Mouse (Mus musculus) embryonic facial prominence, embryonic 10.5 days (tissue): ENCODE results near the gene Cbfa2t2. TPM values are rescaled to one million over a fixed set of nuclear protein-coding genes. Genes with fewer than 3 reads are reported as not detected.

Experiments used
- DNase-seq: peaks from one replicate; pipeline ENCODE4 v3.0.0-alpha.2; 2017; ENCODE audit warnings: low spot score
- H3K27ac ChIP-seq: fragments of 300-500 bp; sonication (generic); replicated peaks from 2 replicates; pipeline ENCODE4 v1.5.1; 2016; ENCODE audit warnings: mild to moderate bottlenecking
- H3K27me3 ChIP-seq: fragments of 300-500 bp; sonication (generic); replicated peaks from 2 replicates; pipeline ENCODE4 v1.6.1; 2016; ENCODE audit warnings: low read depth, mild to moderate bottlenecking; ENCODE audit not compliant: poor library complexity, severe bottlenecking
- H3K36me3 ChIP-seq: fragments of 300-500 bp; sonication (generic); replicated peaks from 2 replicates; pipeline ENCODE4 v1.6.1; 2016; ENCODE audit warnings: mild to moderate bottlenecking, moderate library complexity
- H3K4me1 ChIP-seq: fragments of 300-500 bp; sonication (generic); 2 replicates; pipeline ENCODE4 v1.6.1; 2016
- H3K4me3 ChIP-seq: fragments of 300-500 bp; sonication (generic); 2 replicates; pipeline ENCODE4 v1.5.1; 2016; ENCODE audit warnings: mild to moderate bottlenecking, moderate library complexity
- H3K9me3 ChIP-seq: fragments of 300-500 bp; sonication (generic); 2 replicates; pipeline ENCODE4 v1.6.1; 2016; ENCODE audit warnings: mild to moderate bottlenecking
- WGBS: fragments of 180-500 bp; shearing (Covaris S2); methylation state at CpG from one replicate; pipeline ENCODE4 v1.1.7; 2016; 5-methylcytosine and 5-hydroxymethylcytosine counted together
- polyA plus RNA-seq: library from polyadenylated mRNA; unstranded; fragments of >200 nt; fragmentation: Nextera tagmentation; extraction: Ambion mirVana; gene quantifications from 2 replicates; pipeline ENCODE4 v1.2.1, GENCODE M21; 2016

Cbfa2t2 gene
- polyA plus RNA-seq, 1 experiment from 2014 or later, result 68.8 TPM

DNA sequence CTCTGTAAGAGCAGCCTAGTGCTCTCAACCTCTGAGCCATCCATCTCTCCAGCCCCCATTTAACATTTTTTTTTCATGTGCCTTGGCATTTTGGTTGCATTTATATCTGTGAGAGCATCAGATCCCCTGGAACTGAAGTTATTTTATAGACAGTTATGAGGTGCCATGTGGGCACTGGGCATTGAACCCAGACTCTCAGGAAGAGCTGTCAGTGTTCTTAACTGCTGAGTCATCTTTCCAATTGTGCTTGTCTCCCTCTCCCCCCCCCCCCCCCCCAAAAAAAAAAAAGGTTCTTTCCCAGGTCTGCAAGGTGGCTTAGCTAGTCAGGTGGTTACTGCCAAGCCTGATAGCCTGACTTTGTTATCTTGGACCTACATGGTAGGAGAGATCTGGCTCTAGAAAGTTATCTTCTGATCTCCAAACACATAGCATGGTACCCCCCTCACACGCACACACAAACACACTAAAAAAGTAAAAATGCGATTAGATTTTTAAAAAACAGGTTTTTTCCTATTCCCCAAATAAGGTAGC is 63.5 kb downstream of the Cbfa2t2 start:
- no peaks in the 10 kb centered on the region for H3K27me3 ChIP-seq
- no peaks in the 10 kb centered on the region for H3K4me1 ChIP-seq
- peaks cover 51% of the 10 kb centered on the region for H3K36me3 ChIP-seq
- no peaks in the 10 kb centered on the region for H3K9me3 ChIP-seq
- H3K27ac ChIP-seq, result no peak overlapping the region
- DNase-seq, result no peak
- H3K4me3 ChIP-seq, result no peak overlapping the region
- 97% methylated on average over 2 of the region's 2 CpGs for WGBS

DNA sequence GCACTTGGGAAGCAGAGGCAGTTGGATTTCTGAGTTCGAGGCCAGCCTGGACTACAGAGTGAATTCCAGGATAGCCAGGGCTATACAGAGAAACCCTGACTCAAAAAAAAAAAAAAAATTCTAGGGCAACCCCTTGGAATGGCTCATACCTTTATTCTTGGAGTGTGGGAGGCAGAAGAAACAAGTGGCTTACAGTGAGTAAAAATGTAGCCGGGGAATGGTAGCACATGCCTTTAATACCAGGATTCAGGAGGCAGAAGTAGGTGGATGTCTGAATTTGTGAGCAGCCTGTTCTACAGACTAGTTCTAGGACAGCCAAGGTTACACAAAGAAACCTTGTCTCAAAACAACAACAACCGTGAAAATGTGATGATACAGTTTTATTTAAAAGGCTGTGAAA is 64.5 kb downstream of the Cbfa2t2 start:
- no peak for DNase-seq
- no peak overlapping the region for H3K27ac ChIP-seq
- no peaks in the 10 kb centered on the region for H3K9me3 ChIP-seq
- no peaks in the 10 kb centered on the region for H3K4me1 ChIP-seq
- WGBS, result 84% methylated on average over 3 of the region's 3 CpGs
- no peak overlapping the region for H3K4me3 ChIP-seq
- H3K36me3 ChIP-seq, result peaks cover 58% of the 10 kb centered on the region
- no peaks in the 10 kb centered on the region for H3K27me3 ChIP-seq

DNA sequence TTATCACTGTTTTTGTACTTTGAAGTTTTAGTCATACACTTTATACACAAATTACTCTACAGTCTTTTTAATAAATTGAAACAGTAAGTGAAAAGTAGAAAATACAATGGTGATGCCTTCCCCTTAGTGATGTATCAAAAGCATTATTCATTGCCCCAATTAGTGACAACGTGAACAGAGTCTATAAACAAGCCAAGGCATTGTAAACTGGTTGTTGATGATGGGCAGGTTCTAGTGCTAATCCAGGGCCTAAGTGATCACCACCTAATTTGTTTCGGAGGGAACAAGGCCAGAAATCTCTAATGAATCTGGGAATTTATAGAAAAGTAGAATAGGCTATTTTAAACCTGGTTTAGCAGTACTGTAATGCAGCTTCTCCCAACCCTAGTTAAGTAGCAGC is 70.8 kb downstream of the Cbfa2t2 start:
- 80% methylated on average over 2 of the region's 2 CpGs for WGBS
- Histone ChIP-seq H3K4me3 (no peak overlapping the region), H3K36me3 (peaks cover 94% of the 10 kb centered on the region), H3K27ac (no peak overlapping the region), H3K27me3 (no peaks in the 10 kb centered on the region), H3K9me3 (no peaks in the 10 kb centered on the region), H3K4me1 (no peaks in the 10 kb centered on the region)
- DNase-seq, result no peak

DNA sequence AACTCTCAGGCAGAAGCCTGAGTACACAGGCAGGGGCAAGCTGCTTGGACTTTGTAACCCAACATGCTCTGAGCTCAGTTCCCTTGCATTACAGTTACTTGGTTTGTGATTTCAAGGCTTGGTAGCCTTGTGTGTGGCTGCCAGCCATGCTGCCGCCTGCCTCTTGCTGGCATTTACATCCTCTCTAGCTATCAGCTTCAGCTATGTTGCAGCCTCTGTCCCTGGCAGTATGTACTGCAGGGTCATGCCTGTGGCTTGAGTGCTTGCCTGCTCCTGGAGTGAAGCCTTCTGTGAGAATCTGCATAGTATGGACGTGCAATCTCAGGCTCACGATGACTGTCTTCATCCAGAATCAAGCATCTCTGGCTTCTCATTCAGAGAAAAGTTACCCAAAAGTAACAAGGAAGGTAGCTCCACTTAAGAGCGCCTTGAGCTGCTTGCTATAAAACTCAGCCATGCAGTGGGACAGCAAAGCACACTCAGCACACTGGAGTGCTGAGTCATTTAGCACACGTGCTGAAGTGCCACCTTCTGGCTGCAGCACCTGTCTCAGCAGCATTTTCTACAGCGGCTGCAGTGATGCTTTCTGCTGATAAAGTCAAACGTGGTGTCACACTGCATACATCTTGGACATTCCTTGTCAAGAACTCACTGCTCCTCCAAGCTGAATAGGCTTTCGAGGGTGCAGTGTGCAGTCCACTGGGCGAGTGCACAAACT is 71.4 kb downstream of the Cbfa2t2 start:
- no peak for DNase-seq
- Histone ChIP-seq H3K4me1 (no peaks in the 10 kb centered on the region), H3K27me3 (no peaks in the 10 kb centered on the region), H3K9me3 (no peaks in the 10 kb centered on the region), H3K36me3 (peaks cover 97% of the 10 kb centered on the region), H3K4me3 (no peak overlapping the region), H3K27ac (no peak overlapping the region)
- 83% methylated on average over 9 of the region's 9 CpGs for WGBS

DNA sequence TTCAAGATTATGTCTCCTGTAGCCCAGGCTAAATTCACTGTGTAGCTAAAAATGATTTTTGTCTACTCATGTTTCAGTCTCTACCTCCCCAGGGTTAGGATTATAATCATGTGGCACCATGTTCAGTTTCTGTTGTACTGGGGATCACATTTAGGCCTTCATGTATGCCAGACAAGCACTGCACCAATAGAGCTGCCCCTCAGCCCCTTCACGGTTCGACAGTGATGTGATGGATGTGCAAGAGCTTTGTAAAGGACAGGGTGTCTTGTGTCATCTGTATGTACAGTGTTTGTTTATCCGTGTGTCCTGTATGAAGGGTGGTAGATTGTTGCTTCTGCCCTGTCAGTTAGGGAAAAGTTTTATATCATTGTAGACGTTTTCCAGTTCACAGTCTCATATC is 72.2 kb downstream of the Cbfa2t2 start:
- Histone ChIP-seq H3K27ac (no peak overlapping the region), H3K9me3 (no peaks in the 10 kb centered on the region), H3K4me3 (no peak overlapping the region), H3K36me3 (peaks cover 96% of the 10 kb centered on the region), H3K4me1 (no peaks in the 10 kb centered on the region), H3K27me3 (no peaks in the 10 kb centered on the region)
- no peak for DNase-seq
- WGBS, result 92% methylated on average over 4 of the region's 4 CpGs

DNA sequence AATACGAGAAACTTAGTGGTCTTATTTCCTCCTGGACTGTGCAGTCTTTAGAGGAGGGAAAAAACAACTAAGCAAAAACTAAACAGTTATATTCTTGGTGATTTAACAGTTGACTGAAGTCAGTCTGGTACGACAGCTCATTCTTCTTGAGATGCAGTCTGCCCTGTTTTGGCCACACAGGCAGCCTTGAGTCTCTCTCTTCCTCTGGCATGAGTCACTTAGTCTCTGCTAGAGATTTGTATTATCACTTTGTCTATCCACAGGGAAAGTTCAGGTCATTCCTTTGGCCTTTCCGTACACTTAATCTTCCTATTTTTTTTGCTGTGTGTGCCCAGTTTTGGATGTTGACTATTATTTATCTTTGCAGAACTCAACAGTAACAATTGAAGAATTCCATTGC is 73.9 kb downstream of the Cbfa2t2 start:
- no peak for DNase-seq
- H3K36me3 ChIP-seq, result peaks cover 87% of the 10 kb centered on the region
- WGBS, result 90% methylated on average over 3 of the region's 3 CpGs

DNA sequence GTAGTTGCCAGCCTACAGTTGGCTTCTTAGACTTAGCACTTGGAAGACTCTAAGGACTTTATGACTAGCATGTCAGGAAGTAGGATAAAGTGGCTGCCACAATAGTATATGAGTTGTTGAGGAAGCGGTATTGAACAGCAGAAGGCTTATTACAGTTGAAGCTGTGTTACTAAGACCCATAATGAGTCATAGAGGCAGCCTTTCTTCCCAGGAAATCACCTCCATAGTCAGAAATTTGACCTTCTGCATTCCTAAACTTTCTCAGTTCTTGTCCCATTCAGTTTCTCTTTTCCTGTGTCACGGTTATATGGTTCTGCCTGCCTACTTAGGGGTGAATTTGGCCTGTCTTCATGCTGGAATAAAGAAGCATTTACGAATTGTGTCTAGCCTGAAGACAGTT is 80.7 kb downstream of the Cbfa2t2 start:
- Histone ChIP-seq H3K27me3 (no peaks in the 10 kb centered on the region), H3K36me3 (peaks cover 81% of the 10 kb centered on the region), H3K4me1 (no peaks in the 10 kb centered on the region), H3K4me3 (no peak overlapping the region), H3K9me3 (no peaks in the 10 kb centered on the region), H3K27ac (no peak overlapping the region)
- no peak for DNase-seq
- 86% methylated on average over 3 of the region's 3 CpGs for WGBS

More for the DNA sequence above, 73.9 kb downstream of the Cbfa2t2 start:
- Histone ChIP-seq H3K4me3 (no peak overlapping the region), H3K27ac (no peak overlapping the region), H3K27me3 (no peaks in the 10 kb centered on the region), H3K9me3 (no peaks in the 10 kb centered on the region), H3K4me1 (no peaks in the 10 kb centered on the region)

DNA sequence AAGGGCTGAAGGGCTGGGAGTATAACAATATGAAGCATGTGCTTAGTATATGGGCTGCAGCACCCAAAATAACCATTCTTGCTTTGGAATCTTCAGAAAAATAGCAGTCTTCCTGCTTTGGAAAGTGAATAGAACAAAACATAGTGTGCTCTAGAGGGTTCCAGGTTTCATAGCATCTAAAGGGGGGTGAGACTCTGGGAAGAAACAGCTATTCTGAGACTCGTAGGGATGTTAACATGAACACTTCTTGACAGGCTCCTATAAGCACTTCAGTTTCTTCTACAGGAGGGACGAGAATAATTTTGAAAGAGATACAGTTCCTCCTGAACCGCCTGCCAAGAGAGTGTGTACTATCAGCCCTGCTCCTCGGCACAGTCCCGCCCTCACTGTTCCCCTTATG is 81.1 kb downstream of the Cbfa2t2 start:
- DNase-seq, result no peak
- Histone ChIP-seq H3K9me3 (no peaks in the 10 kb centered on the region), H3K27ac (no peak overlapping the region), H3K4me1 (no peaks in the 10 kb centered on the region), H3K4me3 (no peak overlapping the region), H3K27me3 (no peaks in the 10 kb centered on the region), H3K36me3 (peaks cover 81% of the 10 kb centered on the region)
- 90% methylated on average over 5 of the region's 5 CpGs for WGBS

DNA sequence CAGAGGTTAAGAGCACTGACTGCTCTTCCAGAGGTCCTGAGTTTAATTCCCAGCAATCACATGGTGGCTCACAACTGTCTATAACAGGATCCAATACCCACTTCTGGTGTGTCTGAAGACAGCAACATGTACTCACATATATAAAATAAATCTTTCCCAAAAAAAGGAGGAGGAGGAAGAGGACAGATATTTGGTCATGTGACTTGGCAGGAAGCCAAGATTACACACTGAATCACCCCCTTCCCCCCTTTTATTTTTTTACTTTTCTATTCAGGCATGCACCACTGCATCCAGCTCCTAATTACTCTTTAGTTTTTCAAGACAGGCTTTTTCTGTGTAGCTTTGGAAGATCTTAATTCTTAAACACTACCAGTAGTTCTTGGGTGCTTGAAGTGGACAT is 85.2 kb downstream of the Cbfa2t2 start:
- Histone ChIP-seq H3K27ac (no peak overlapping the region), H3K27me3 (no peaks in the 10 kb centered on the region), H3K4me3 (no peak overlapping the region), H3K36me3 (peaks cover 93% of the 10 kb centered on the region), H3K4me1 (no peaks in the 10 kb centered on the region), H3K9me3 (no peaks in the 10 kb centered on the region)
- DNase-seq, result no peak

DNA sequence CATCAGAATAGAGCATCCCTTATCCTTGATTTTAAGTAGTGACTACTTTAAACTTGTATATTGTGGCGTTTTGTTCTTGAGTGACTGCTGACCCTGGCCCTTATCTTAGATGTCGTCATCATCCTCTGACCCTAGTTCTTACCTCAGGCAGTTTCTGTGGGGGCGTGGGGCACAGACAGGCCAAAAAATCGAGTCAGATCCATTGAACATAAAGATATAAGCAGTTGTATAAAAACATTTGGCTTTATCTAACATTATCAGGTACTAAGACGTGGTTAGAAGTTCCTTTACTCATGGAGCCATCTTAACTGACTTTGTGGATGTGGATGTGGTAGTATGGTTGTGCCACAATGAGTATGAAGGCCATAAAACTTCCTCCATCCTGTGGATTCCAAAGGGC is 86.1 kb downstream of the Cbfa2t2 start:
- WGBS, result 91% methylated on average over 5 of the region's 5 CpGs
- Histone ChIP-seq H3K4me3 (no peak overlapping the region), H3K4me1 (no peaks in the 10 kb centered on the region), H3K9me3 (no peaks in the 10 kb centered on the region), H3K27me3 (no peaks in the 10 kb centered on the region), H3K27ac (no peak overlapping the region), H3K36me3 (peaks cover 93% of the 10 kb centered on the region)
- no peak for DNase-seq

DNA sequence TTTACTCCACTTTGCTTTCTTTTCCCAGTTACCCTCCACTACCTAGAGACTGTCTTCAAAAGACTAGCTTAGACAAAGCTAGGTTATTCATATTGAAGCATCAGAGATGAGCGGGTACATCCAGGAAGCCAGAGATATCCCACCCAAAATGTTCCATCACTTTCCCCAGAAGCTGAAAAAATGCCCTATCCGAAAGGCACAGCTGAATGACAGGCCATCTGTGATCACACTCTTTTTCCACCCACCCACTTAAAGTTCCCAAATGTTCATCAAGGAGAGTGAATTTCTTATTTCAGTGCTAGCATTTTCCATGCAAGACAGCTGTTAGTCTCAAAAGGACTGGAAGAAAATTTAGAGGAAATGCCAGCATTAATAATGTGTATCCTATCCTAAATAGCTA is 89.0 kb downstream of the Cbfa2t2 start:
- Histone ChIP-seq H3K4me3 (no peak overlapping the region), H3K27ac (no peak overlapping the region), H3K4me1 (no peaks in the 10 kb centered on the region), H3K36me3 (peaks cover 93% of the 10 kb centered on the region), H3K27me3 (no peaks in the 10 kb centered on the region), H3K9me3 (no peaks in the 10 kb centered on the region)
- WGBS, result 92% methylated on average over 2 of the region's 2 CpGs
- no peak for DNase-seq

DNA sequence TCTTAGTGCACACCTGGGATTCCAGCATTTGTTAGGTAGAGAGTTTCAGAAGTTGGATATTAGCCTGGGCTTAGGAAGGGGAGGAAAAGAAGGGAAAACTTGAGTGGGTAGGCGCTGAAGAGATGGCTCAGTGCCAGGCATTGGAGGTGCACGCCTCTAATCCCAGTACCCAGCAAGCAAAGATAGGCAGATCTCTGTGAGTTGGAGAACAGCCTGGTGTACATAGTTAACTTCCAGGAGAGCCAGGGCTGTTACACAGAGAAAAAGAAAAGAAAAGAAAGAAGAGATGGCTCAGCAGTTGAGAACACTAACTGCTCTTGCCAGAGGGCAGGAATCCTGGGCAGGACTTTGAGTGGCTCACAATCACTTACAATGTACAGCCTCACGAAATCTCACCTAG is 90.2 kb downstream of the Cbfa2t2 start:
- Histone ChIP-seq H3K4me1 (no peaks in the 10 kb centered on the region), H3K4me3 (no peak overlapping the region), H3K36me3 (peaks cover 94% of the 10 kb centered on the region), H3K9me3 (no peaks in the 10 kb centered on the region), H3K27ac (no peak overlapping the region), H3K27me3 (no peaks in the 10 kb centered on the region)
- 91% methylated on average over 3 of the region's 3 CpGs for WGBS
- DNase-seq, result no peak

DNA sequence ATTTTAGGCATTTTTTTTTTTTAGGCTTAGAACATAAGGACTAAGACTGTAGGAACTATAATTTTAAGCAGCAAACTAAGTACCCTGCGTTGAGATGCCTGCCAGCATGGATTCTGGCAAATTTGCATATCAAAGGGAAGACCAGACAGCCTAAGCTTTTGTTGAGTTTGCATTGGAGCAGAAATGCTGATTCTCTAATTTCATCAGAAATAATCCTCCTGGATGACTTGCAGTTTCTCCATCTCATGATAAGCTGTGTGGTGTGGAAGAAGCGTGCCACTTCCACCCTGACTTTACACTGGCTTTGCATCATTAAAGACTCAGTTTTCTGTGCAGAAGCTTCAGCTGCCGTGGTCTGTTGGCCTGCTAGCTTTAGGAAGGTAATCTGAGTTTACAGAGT is 96.6 kb downstream of the Cbfa2t2 start:
- Histone ChIP-seq H3K9me3 (no peaks in the 10 kb centered on the region), H3K4me3 (no peak overlapping the region), H3K4me1 (no peaks in the 10 kb centered on the region), H3K36me3 (peaks cover 94% of the 10 kb centered on the region), H3K27ac (no peak overlapping the region), H3K27me3 (no peaks in the 10 kb centered on the region)
- DNase-seq, result no peak
- 71% methylated on average over 3 of the region's 3 CpGs for WGBS
